Mouse (Mus musculus) intestine, embryonic 14.5 days (tissue): ENCODE data around the gene Tfr2. TPM values are rescaled to one million over a fixed set of nuclear protein-coding genes. Genes with fewer than 3 reads are reported as not detected.
A peak's percentile ranks its signal among the peaks of the same experiment; 100 is the strongest.

Source experiments
- ATAC-seq: fragments of 200-750 bp; cut with Nextera tagmentation; replicated peaks from 2 replicates; pipeline ENCODE4 v1.8.0; 2017; ENCODE audit warnings: low read depth, moderate number of reproducible peaks, moderate TSS enrichment, moderate library complexity; ENCODE audit not compliant: low FRiP score, low TSS enrichment
- DNase-seq: peaks from one replicate; pipeline ENCODE4 v3.0.0-alpha.2; 2018; ENCODE audit warnings: low spot score
- H3K27ac ChIP-seq: fragments of 300-500 bp; sonication (generic); 2 replicates; pipeline ENCODE4 v1.5.1; 2014; ENCODE audit warnings: low read depth, mild to moderate bottlenecking, control low read depth
- H3K27me3 ChIP-seq: fragments of 300-500 bp; sonication (generic); replicated peaks from 2 replicates; pipeline ENCODE4 v1.6.1; 2014; ENCODE audit warnings: low read length, control low read depth; ENCODE audit not compliant: control insufficient read depth, insufficient read depth
- H3K36me3 ChIP-seq: fragments of 300-500 bp; sonication (generic); 2 replicates; pipeline ENCODE4 v1.6.1; 2014; ENCODE audit warnings: low read length, control low read depth; ENCODE audit not compliant: control insufficient read depth, insufficient read depth
- H3K4me1 ChIP-seq: fragments of 300-500 bp; sonication (generic); replicated peaks from 2 replicates; pipeline ENCODE4 v1.6.1; 2014; ENCODE audit warnings: low read length, control low read depth, mixed read lengths; ENCODE audit not compliant: control insufficient read depth, insufficient read depth
- H3K4me2 ChIP-seq: fragments of 300-500 bp; sonication (generic); 2 replicates; pipeline ENCODE4 v1.6.1; 2014; ENCODE audit warnings: low read length
- H3K4me3 ChIP-seq: fragments of 300-500 bp; sonication (generic); 2 replicates; pipeline ENCODE4 v1.5.1; 2014; ENCODE audit warnings: low read depth, low read length, control low read depth, mixed read lengths
- H3K9ac ChIP-seq: fragments of 300-500 bp; sonication (generic); 2 replicates; pipeline ENCODE4 v1.6.1; 2014; ENCODE audit warnings: mild to moderate bottlenecking, low read length
- H3K9me3 ChIP-seq: fragments of 300-500 bp; sonication (generic); 2 replicates; pipeline ENCODE4 v1.6.1; 2016; ENCODE audit warnings: low read length, control low read depth; ENCODE audit not compliant: control insufficient read depth
- WGBS: fragments of 180-500 bp; shearing (Covaris S2); extraction: QIAGEN DNeasy Blood & Tissue Kit; methylation state at CpG from one replicate; pipeline ENCODE4 v1.1.7; 2014; 5-methylcytosine and 5-hydroxymethylcytosine counted together
- polyA plus RNA-seq: library from polyadenylated mRNA; unstranded; fragments of >200 nt; fragmentation: Nextera tagmentation; extraction: Ambion mirVana; gene quantifications from 2 replicates; pipeline ENCODE4 v1.2.1, GENCODE M21; 2014

Tfr2 gene
- polyA plus RNA-seq, 1 experiment from 2014 or later = 0.34 TPM

GRCm38 (mm10) chr5:137532808-137533116 is 36.9 kb upstream of the Tfr2 start:
- 0% methylated on average over 10 of the region's 12 CpGs for WGBS
- DNase-seq = no peak

GRCm38 (mm10) chr5:137533117-137533827 is 36.4 kb upstream of the Tfr2 start, which contains the start of the genes Epo and Gnb2:
TSS of gene Epo (minus strand) at chr5:137533242.
TSS of gene Gnb2 (minus strand) at chr5:137533510.
- WGBS = under 1% methylated on average over 40 of the region's 40 CpGs
- peaks cover 20% of the 10 kb centered on the region for H3K36me3 ChIP-seq
- peaks cover 9% of the 10 kb centered on the region; the same call in 1 of the 2 replicates for H3K4me1 ChIP-seq
- peak; percentile 98 for DNase-seq
- ATAC-seq = peak; percentile 86
- H3K27ac ChIP-seq = peak within 1 kb of the TSS; percentile 88
- H3K9ac ChIP-seq = peak within 1 kb of the TSS; percentile 82
- H3K4me3 ChIP-seq = peak within 1 kb of the TSS; percentile 84
- no peaks in the 10 kb centered on the region for H3K27me3 ChIP-seq
- H3K4me2 ChIP-seq = peak within 1 kb of the TSS; percentile 83
- H3K9me3 ChIP-seq = no peaks in the 10 kb centered on the region

More at GRCm38 (mm10) chr5:137532808-137533116, 36.9 kb upstream of the Tfr2 start:
- peak overlapping the region; percentile 84 for H3K4me3 ChIP-seq
- H3K27me3 ChIP-seq = no peaks in the 10 kb centered on the region
- peaks cover 25% of the 10 kb centered on the region for H3K36me3 ChIP-seq
- peak overlapping the region; percentile 83 for H3K4me2 ChIP-seq
- H3K9me3 ChIP-seq = no peaks in the 10 kb centered on the region
- peak; percentile 19 for ATAC-seq
- peak overlapping the region; percentile 88 for H3K27ac ChIP-seq
- H3K9ac ChIP-seq = peak overlapping the region; percentile 82
- H3K4me1 ChIP-seq = peaks cover 9% of the 10 kb centered on the region; the same call in 1 of the 2 replicates

GRCm38 (mm10) chr5:137534762-137535161 is 34.9 kb upstream of the Tfr2 start:
- WGBS = 93% methylated on average over 3 of the region's 3 CpGs
- H3K4me3 ChIP-seq = no peak overlapping the region

GRCm38 (mm10) chr5:137535318-137535717 is 34.3 kb upstream of the Tfr2 start:
- H3K36me3 ChIP-seq = no peaks in the 10 kb centered on the region; the same call in 1 of the 2 replicates
- H3K4me1 ChIP-seq = no peaks in the 10 kb centered on the region; the same call in 1 of the 2 replicates
- H3K4me2 ChIP-seq = no peak overlapping the region
- no peak for DNase-seq
- no peak overlapping the region for H3K27ac ChIP-seq
- H3K4me3 ChIP-seq = no peak overlapping the region
- no peaks in the 10 kb centered on the region for H3K27me3 ChIP-seq
- WGBS = 69% methylated on average over 9 of the region's 9 CpGs
- no peak overlapping the region for H3K9ac ChIP-seq
- ATAC-seq = no peak
- no peaks in the 10 kb centered on the region for H3K9me3 ChIP-seq

More at GRCm38 (mm10) chr5:137534762-137535161, 34.9 kb upstream of the Tfr2 start:
- H3K4me2 ChIP-seq = no peak overlapping the region
- H3K9me3 ChIP-seq = no peaks in the 10 kb centered on the region
- H3K9ac ChIP-seq = no peak overlapping the region
- ATAC-seq (no peak), DNase-seq (no peak)
- no peak overlapping the region for H3K27ac ChIP-seq
- no peaks in the 10 kb centered on the region for H3K27me3 ChIP-seq
- H3K36me3 ChIP-seq = peaks cover 5% of the 10 kb centered on the region
- peaks cover 5% of the 10 kb centered on the region; the same call in 1 of the 2 replicates for H3K4me1 ChIP-seq

GRCm38 (mm10) chr5:137537461-137537860 is 32.2 kb upstream of the Tfr2 start:
- WGBS = 58% methylated on average over 4 of the region's 4 CpGs
- DNase-seq = no peak

GRCm38 (mm10) chr5:137539291-137539801 is 30.3 kb upstream of the Tfr2 start:
- 56% methylated on average over 7 of the region's 7 CpGs for WGBS
- ATAC-seq = no peak
- no peaks in the 10 kb centered on the region for H3K9me3 ChIP-seq

More at GRCm38 (mm10) chr5:137537461-137537860, 32.2 kb upstream of the Tfr2 start:
- H3K9ac ChIP-seq = no peak overlapping the region
- H3K9me3 ChIP-seq = no peaks in the 10 kb centered on the region
- no peak overlapping the region for H3K4me2 ChIP-seq
- no peaks in the 10 kb centered on the region; the same call in 1 of the 2 replicates for H3K4me1 ChIP-seq
- H3K36me3 ChIP-seq = no peaks in the 10 kb centered on the region
- no peak overlapping the region for H3K4me3 ChIP-seq
- H3K27ac ChIP-seq = no peak overlapping the region
- no peak for ATAC-seq
- no peaks in the 10 kb centered on the region for H3K27me3 ChIP-seq

GRCm38 (mm10) chr5:137540991-137541390 is 28.6 kb upstream of the Tfr2 start:
- Histone ChIP-seq H3K9ac (no peak overlapping the region), H3K36me3 (no peaks in the 10 kb centered on the region), H3K4me2 (no peak overlapping the region), H3K27ac (no peak overlapping the region), H3K27me3 (no peaks in the 10 kb centered on the region), H3K4me1 (no peaks in the 10 kb centered on the region), H3K4me3 (no peak overlapping the region), H3K9me3 (no peaks in the 10 kb centered on the region)
- ATAC-seq (no peak), DNase-seq (no peak)
- 78% methylated on average over 6 of the region's 6 CpGs for WGBS

More at GRCm38 (mm10) chr5:137539291-137539801, 30.3 kb upstream of the Tfr2 start:
- Histone ChIP-seq H3K27me3 (no peaks in the 10 kb centered on the region), H3K27ac (no peak overlapping the region), H3K4me3 (no peak overlapping the region), H3K36me3 (no peaks in the 10 kb centered on the region), H3K9ac (no peak overlapping the region), H3K4me1 (no peaks in the 10 kb centered on the region), H3K4me2 (no peak overlapping the region)
- DNase-seq = no peak

GRCm38 (mm10) chr5:137541768-137542540 is 27.7 kb upstream of the Tfr2 start:
- DNase-seq (no peak), ATAC-seq (no peak)
- no peak overlapping the region for H3K4me3 ChIP-seq
- H3K4me1 ChIP-seq = no peaks in the 10 kb centered on the region
- H3K27me3 ChIP-seq = no peaks in the 10 kb centered on the region
- no peak overlapping the region for H3K27ac ChIP-seq
- 80% methylated on average over 5 of the region's 5 CpGs for WGBS
- no peak overlapping the region for H3K9ac ChIP-seq
- no peaks in the 10 kb centered on the region for H3K9me3 ChIP-seq
- H3K4me2 ChIP-seq = no peak overlapping the region
- no peaks in the 10 kb centered on the region for H3K36me3 ChIP-seq
